Mouse (Mus musculus) liver, embryonic 14.5 days (tissue): ENCODE data around the gene Med16. TPM values are rescaled to one million over a fixed set of nuclear protein-coding genes. Genes with fewer than 3 reads are reported as not detected.
A peak's percentile ranks its signal among the peaks of the same experiment; 100 is the strongest.

Source experiments
- ATAC-seq: fragments of 200-750 bp; cut with Nextera tagmentation; 2 replicates; pipeline ENCODE4 v1.8.0; 2017; ENCODE audit warnings: moderate number of reproducible peaks, mild to moderate bottlenecking, moderate library complexity; ENCODE audit not compliant: insufficient read depth
- DNase-seq, 3 experiments: peaks; one replicate each; pipeline ENCODE4 v3.0.0-alpha.2; 2012 to 2013; ENCODE audit warnings: low read depth in 3 of 3, low spot score in 3 of 3
- H3K27ac ChIP-seq: fragments of 300-500 bp; sonication (generic); 2 replicates; pipeline ENCODE4 v1.5.1; 2014; ENCODE audit warnings: moderate library complexity, mild to moderate bottlenecking, control low read depth, inconsistent platforms
- H3K27me3 ChIP-seq: fragments of 300-500 bp; sonication (generic); 2 replicates; pipeline ENCODE4 v1.6.1; 2014; ENCODE audit warnings: mild to moderate bottlenecking, low read length, moderate library complexity; ENCODE audit not compliant: control insufficient read depth, insufficient read depth
- H3K36me3 ChIP-seq: fragments of 300-500 bp; sonication (generic); replicated peaks from 2 replicates; pipeline ENCODE4 v1.6.1; 2014; ENCODE audit warnings: low read depth; ENCODE audit not compliant: control insufficient read depth, insufficient read depth
- H3K4me1 ChIP-seq, 2 experiments: fragments of 200-500 bp in 1 of 2; fragments of 300-500 bp in 1 of 2; sonication (generic) in 1 of 2; replicated peaks; 2 replicates each; pipeline ENCODE4 v1.6.1; 2012 to 2014; ENCODE audit warnings: antibody characterized with exemption in 1 of 2, inconsistent platforms in 1 of 2, low read length in 1 of 2; ENCODE audit not compliant: control insufficient read depth in 2 of 2, insufficient read depth in 2 of 2
- H3K4me2 ChIP-seq: fragments of 300-500 bp; sonication (generic); 2 replicates; pipeline ENCODE4 v1.6.1; 2014; ENCODE audit warnings: low read depth, mild to moderate bottlenecking, control low read depth, moderate library complexity
- H3K4me3 ChIP-seq, 2 experiments: fragments of 200-500 bp in 1 of 2; fragments of 300-500 bp in 1 of 2; sonication (generic) in 1 of 2; 2 replicates each; pipeline ENCODE4 v1.5.1; 2012 to 2014; ENCODE audit warnings: low read depth in 2 of 2, low read length in 2 of 2, mild to moderate bottlenecking in 2 of 2, control low read depth in 1 of 2, inconsistent platforms in 1 of 2, moderate library complexity in 1 of 2; ENCODE audit not compliant: insufficient read depth in 1 of 2
- H3K9ac ChIP-seq: fragments of 300-500 bp; sonication (generic); replicated peaks from 2 replicates; pipeline ENCODE4 v1.6.1; 2014; ENCODE audit warnings: mild to moderate bottlenecking, control low read depth, moderate library complexity
- H3K9me3 ChIP-seq: fragments of 300-500 bp; sonication (generic); 2 replicates; pipeline ENCODE4 v1.6.1; 2016; ENCODE audit warnings: low read length, mixed read lengths; ENCODE audit not compliant: control insufficient read depth
- CTCF ChIP-seq: IDR thresholded peaks from 2 replicates; pipeline ENCODE4 v1.5.1; 2016; ENCODE audit warnings: antibody characterized with exemption, low read depth, control low read depth
- EP300 ChIP-seq: IDR thresholded peaks from 2 replicates; pipeline ENCODE4 v1.6.1; 2016; ENCODE audit warnings: antibody characterized with exemption, low read depth
- WGBS: fragments of 180-500 bp; shearing (Covaris S2); extraction: QIAGEN DNeasy Blood & Tissue Kit; methylation state at CpG from one replicate; pipeline ENCODE4 v1.1.7; 2014; ENCODE audit not compliant: insufficient replicate concordance; 5-methylcytosine and 5-hydroxymethylcytosine counted together
- polyA plus RNA-seq, 2 experiments: library from polyadenylated mRNA; depleted of rRNA in 1 of 2; stranded (reverse) in 1 of 2; unstranded in 1 of 2; fragments of >200 nt; fragmentation: Nextera tagmentation in 1 of 2; extraction: Ambion mirVana in 1 of 2; gene quantifications; 2 replicates each; pipeline versions ENCODE4 v1.2.1 to v1.2.3; 2012 to 2014

Med16 gene
- polyA plus RNA-seq, 2 experiments, result 10.0 to 13.3 TPM

GRCm38 (mm10) chr10:79945507-79946234, 36.9 kb upstream of the Med16 start:
- H3K27ac ChIP-seq, result no peak overlapping the region; the same call in 1 of the 2 replicates
- H3K9me3 ChIP-seq, result no peaks in the 10 kb centered on the region
- H3K4me2 ChIP-seq, result peak overlapping the region; percentile 27
- no peak overlapping the region for H3K4me3 ChIP-seq
- no peak overlapping the region for H3K9ac ChIP-seq
- no peak for TF ChIP-seq EP300
- no peak for TF ChIP-seq CTCF
- H3K27me3 ChIP-seq, result no peaks in the 10 kb centered on the region
- peaks cover 28 to 38% of the 10 kb centered on the region in 2 experiments for H3K4me1 ChIP-seq
- H3K36me3 ChIP-seq, result no peaks in the 10 kb centered on the region
- no peak for DNase-seq
- WGBS, result 50% methylated on average over 16 of the region's 16 CpGs
- no peak for ATAC-seq

- no peak for DNase-seq
- no peaks in the 10 kb centered on the region for H3K27me3 ChIP-seq
- no peaks in the 10 kb centered on the region for H3K36me3 ChIP-seq
- no peaks in the 10 kb centered on the region for H3K9me3 ChIP-seq
- no peak for ATAC-seq
- WGBS, result 38% methylated on average over 9 of the region's 9 CpGs
- no peak overlapping the region; the same call in 1 of the 2 replicates for H3K4me2 ChIP-seq
- H3K4me1 ChIP-seq, result peaks cover 28 to 34% of the 10 kb centered on the region in 2 experiments
- no peak overlapping the region for H3K27ac ChIP-seq
- TF ChIP-seq CTCF (no peak), EP300 (no peak)
- H3K4me3 ChIP-seq, result no peak overlapping the region
- no peak overlapping the region for H3K9ac ChIP-seq
Observed at GRCm38 (mm10) chr10:79943471-79943901, 34.8 kb upstream of the Med16 start.

GRCm38 (mm10) chr10:79942988-79943387, 34.3 kb upstream of the Med16 start:
- WGBS, result 68% methylated on average over 1 of the region's 1 CpGs
- Histone ChIP-seq H3K36me3 (no peaks in the 10 kb centered on the region), H3K4me2 (no peak overlapping the region), H3K27ac (no peak overlapping the region; the same call in 1 of the 2 replicates), H3K9ac (no peak overlapping the region), H3K4me1 (peaks cover 28 to 36% of the 10 kb centered on the region in 2 experiments), H3K9me3 (no peaks in the 10 kb centered on the region), H3K27me3 (no peaks in the 10 kb centered on the region), H3K4me3 (no peak overlapping the region)
- DNase-seq (no peak), ATAC-seq (no peak)
- no peak for TF ChIP-seq EP300
- no peak for TF ChIP-seq CTCF

GRCm38 (mm10) chr10:79940749-79941148, 32.0 kb upstream of the Med16 start:
- Histone ChIP-seq H3K27me3 (no peaks in the 10 kb centered on the region), H3K4me1 (peaks cover 15 to 33% of the 10 kb centered on the region in 2 experiments), H3K36me3 (no peaks in the 10 kb centered on the region), H3K9me3 (no peaks in the 10 kb centered on the region), H3K4me2 (no peak overlapping the region), H3K9ac (no peak overlapping the region), H3K4me3 (no peak overlapping the region), H3K27ac (no peak overlapping the region)
- no peak for DNase-seq
- TF ChIP-seq EP300 (no peak), CTCF (no peak)
- ATAC-seq, result no peak
- WGBS, result 24% methylated on average over 7 of the region's 7 CpGs

- ATAC-seq, result peak; percentile 40
- no peaks in the 10 kb centered on the region; the same call in 1 of the 2 replicates for H3K36me3 ChIP-seq
- TF ChIP-seq EP300 (no peak), CTCF (no peak)
Observed at GRCm38 (mm10) chr10:79937775-79938526, 29.2 kb upstream of the Med16 start.

More at GRCm38 (mm10) chr10:79937775-79938526, 29.2 kb upstream of the Med16 start:
- H3K4me3 ChIP-seq, result no peak overlapping the region
- H3K9ac ChIP-seq, result no peak overlapping the region
- peak overlapping the region; percentile 24; the same call in 1 of the 2 replicates for H3K4me2 ChIP-seq
- H3K9me3 ChIP-seq, result no peaks in the 10 kb centered on the region
- H3K27ac ChIP-seq, result 0 out of 2 replicates have a peak overlapping the region, but pooled peaks have one; percentile 25
- peaks cover 0 to 12% of the 10 kb centered on the region in 2 experiments; a peak in 3 of 4 replicates for H3K4me1 ChIP-seq
- DNase-seq, result no peak
- H3K27me3 ChIP-seq, result no peaks in the 10 kb centered on the region
- 60% methylated on average over 11 of the region's 11 CpGs for WGBS
